Mouse (Mus musculus): ENCODE results near the gene 9230113P08Rik.
"Not testable (repeated sequence)": the region's sequence is repeated elsewhere in the genome, so short reads cannot be mapped to it uniquely, and the experiment has no call there.

The 9230113P08Rik gene

GRCm38 (mm10) chr9:35908123-35908522 is at the start of gene 9230113P08Rik:
TSS of gene 9230113P08Rik (plus strand) at chr9:35908423.
- CTCF ChIA-PET, POLR2A ChIA-PET: not testable (repeated sequence)

GRCm38 (mm10) chr9:35893112-35893511 is 15.1 kb upstream of the 9230113P08Rik start:
- CTCF ChIA-PET, POLR2A ChIA-PET: not testable (repeated sequence)

GRCm38 (mm10) chr9:35904494-35904893 is 3.7 kb upstream of the 9230113P08Rik start:
- POLR2A ChIA-PET = interaction anchor here in 1 of 4 experiments (0.7 kb wide), 1 partner anchor 17 kb away, joined by 3 read pairs; no protein-coding TSS in a partner anchor

GRCm38 (mm10) chr9:35930817-35931216 is 22.6 kb downstream of the 9230113P08Rik start:
- ChIA-PET CTCF (no interaction called here), POLR2A (no interaction called here)

More at GRCm38 (mm10) chr9:35904494-35904893, 3.7 kb upstream of the 9230113P08Rik start:
- CTCF ChIA-PET = no interaction called here
